Mouse (Mus musculus): Measurements from ENCODE around the gene Adap1.

DNA sequence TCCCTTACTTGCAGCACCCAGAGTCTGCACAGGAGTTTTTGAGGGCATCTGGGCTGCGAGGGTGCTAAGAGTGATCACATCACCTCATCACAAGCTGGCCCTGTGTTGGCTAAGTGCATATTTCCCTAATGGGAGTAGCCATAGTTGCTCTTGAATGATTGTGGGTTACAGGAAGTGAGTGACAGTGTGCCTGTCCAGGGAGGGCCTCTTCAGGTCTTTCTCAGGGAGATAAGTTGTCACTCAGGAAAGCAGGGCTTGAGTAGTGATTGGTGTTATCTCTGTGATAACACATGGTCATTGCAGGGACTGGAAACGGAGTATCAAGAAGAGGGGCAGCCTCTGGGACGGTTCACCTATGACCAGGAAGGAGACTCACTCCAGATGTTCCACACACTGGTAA, 77.7 kb downstream of the Adap1 start:
- no peak for TF ChIP-seq CTCF (IDR thresholded peaks at IDR 0.05; ENCODE audit: low read depth)
- no peak for TF ChIP-seq EP300 (IDR thresholded peaks at IDR 0.05; ENCODE audit: low read depth)
